Mouse (Mus musculus): ENCODE results near the gene Cox7a1. TPM values are rescaled to one million over a fixed set of nuclear protein-coding genes. Genes with fewer than 3 reads are reported as not detected.

Gene Cox7a1
- polyA plus RNA-seq, 1 experiment from 2014 or later = 20.2 TPM

DNA sequence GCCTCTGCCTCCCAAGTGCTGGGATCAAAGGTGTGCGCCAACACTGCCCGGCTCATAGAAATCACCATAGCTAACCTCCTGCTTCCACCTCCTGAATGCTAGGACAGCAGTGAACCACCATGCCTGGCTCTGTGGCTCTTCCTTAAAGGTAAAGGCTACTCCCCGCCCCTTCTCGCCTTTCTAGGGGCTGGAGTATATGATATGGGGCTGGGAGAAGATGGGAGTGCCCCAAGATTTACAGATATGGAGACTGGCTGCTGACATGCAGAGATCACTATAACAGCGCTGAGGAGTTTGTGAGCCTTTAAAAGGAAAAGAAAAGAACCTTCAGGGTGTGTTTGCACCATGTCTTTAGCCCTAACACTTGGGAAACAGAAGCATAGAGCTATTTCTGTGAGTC lies 38.3 kb downstream of the Cox7a1 start:
- Histone ChIP-seq H3K4me1 (replicated peaks; ENCODE audit: control insufficient read depth, insufficient read depth, low read length) (peaks cover 9% of the 10 kb centered on the region), H3K27me3 (ENCODE audit: control insufficient read depth, insufficient read depth, low read depth, low read length) (no peaks in the 10 kb centered on the region)
- 93% methylated on average over 5 of the region's 5 CpGs for WGBS

DNA sequence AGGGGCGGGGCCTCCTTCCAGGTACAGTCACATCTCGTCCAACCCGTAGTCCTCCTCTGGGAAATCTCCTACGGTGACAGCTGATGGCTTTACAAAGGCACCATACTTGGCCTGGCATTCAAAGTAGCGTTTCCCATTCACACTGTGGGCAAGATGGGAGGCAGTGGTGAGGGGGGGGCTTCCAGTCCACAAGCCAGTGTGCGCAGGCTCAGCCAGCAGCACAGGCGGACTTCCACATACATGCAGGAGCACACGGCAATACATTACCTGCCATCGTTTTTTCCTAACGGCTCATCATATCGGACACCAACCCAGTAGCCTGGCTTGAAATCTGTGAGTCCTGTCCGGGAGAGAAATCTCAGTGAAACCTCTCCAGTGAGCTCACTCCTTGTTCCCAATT lies 40.3 kb downstream of the Cox7a1 start:
- WGBS = 92% methylated on average over 12 of the region's 12 CpGs
- Histone ChIP-seq H3K27me3 (ENCODE audit: control insufficient read depth, insufficient read depth, low read depth, low read length) (no peaks in the 10 kb centered on the region), H3K4me2 (ENCODE audit: low read depth, low read length) (no peak overlapping the region), H3K36me3 (ENCODE audit: control insufficient read depth, insufficient read depth, low read length) (peaks cover 26% of the 10 kb centered on the region), H3K9me3 (ENCODE audit: control insufficient read depth, low read length) (no peaks in the 10 kb centered on the region), H3K9ac (ENCODE audit: low read length) (no peak overlapping the region), H3K4me1 (replicated peaks; ENCODE audit: control insufficient read depth, insufficient read depth, low read length) (peaks cover 6% of the 10 kb centered on the region), H3K4me3 (ENCODE audit: low read length) (no peak overlapping the region), H3K27ac (ENCODE audit: low read length) (no peak overlapping the region)
- no peak for ATAC-seq (ENCODE audit: low read depth)

More for the DNA sequence above, 38.3 kb downstream of the Cox7a1 start:
- Histone ChIP-seq H3K36me3 (ENCODE audit: control insufficient read depth, insufficient read depth, low read length) (peaks cover 26% of the 10 kb centered on the region), H3K27ac (ENCODE audit: low read length) (no peak overlapping the region), H3K4me2 (ENCODE audit: low read depth, low read length) (no peak overlapping the region), H3K9me3 (ENCODE audit: control insufficient read depth, low read length) (no peaks in the 10 kb centered on the region), H3K4me3 (ENCODE audit: low read length) (no peak overlapping the region), H3K9ac (ENCODE audit: low read length) (no peak overlapping the region)
- no peak for ATAC-seq (ENCODE audit: low read depth)

DNA sequence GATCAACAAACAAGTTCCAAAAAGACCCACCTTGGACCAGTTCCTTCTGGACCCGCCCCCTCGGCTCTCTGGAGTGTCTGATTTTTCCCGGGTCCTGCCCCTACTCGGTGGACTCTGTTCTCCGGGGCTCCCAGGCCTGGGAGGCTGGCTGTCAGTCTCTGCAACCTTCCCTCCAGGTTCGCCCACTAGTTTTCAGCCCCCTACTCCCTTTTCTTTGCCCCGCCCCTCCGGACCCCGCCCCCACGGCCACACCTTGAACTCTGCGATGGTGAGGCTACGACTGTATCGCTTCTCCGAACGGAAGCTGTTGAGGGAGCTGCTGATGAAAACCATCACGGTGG lies 47.4 kb downstream of the Cox7a1 start:
- Histone ChIP-seq H3K4me2 (ENCODE audit: low read depth, low read length) (peak overlapping the region; percentile 90), H3K4me1 (replicated peaks; ENCODE audit: control insufficient read depth, insufficient read depth, low read length) (peaks cover 6% of the 10 kb centered on the region), H3K27ac (ENCODE audit: low read length) (peak overlapping the region; percentile 21; the same call in 1 of the 2 replicates), H3K36me3 (ENCODE audit: control insufficient read depth, insufficient read depth, low read length) (peaks cover 10% of the 10 kb centered on the region), H3K9ac (ENCODE audit: low read length) (peak overlapping the region; percentile 73), H3K9me3 (ENCODE audit: control insufficient read depth, low read length) (no peaks in the 10 kb centered on the region), H3K4me3 (ENCODE audit: low read length) (peak overlapping the region; percentile 71), H3K27me3 (ENCODE audit: control insufficient read depth, insufficient read depth, low read depth, low read length) (no peaks in the 10 kb centered on the region)
- ATAC-seq (ENCODE audit: low read depth) = no peak
- WGBS = under 1% methylated on average over 16 of the region's 16 CpGs

DNA sequence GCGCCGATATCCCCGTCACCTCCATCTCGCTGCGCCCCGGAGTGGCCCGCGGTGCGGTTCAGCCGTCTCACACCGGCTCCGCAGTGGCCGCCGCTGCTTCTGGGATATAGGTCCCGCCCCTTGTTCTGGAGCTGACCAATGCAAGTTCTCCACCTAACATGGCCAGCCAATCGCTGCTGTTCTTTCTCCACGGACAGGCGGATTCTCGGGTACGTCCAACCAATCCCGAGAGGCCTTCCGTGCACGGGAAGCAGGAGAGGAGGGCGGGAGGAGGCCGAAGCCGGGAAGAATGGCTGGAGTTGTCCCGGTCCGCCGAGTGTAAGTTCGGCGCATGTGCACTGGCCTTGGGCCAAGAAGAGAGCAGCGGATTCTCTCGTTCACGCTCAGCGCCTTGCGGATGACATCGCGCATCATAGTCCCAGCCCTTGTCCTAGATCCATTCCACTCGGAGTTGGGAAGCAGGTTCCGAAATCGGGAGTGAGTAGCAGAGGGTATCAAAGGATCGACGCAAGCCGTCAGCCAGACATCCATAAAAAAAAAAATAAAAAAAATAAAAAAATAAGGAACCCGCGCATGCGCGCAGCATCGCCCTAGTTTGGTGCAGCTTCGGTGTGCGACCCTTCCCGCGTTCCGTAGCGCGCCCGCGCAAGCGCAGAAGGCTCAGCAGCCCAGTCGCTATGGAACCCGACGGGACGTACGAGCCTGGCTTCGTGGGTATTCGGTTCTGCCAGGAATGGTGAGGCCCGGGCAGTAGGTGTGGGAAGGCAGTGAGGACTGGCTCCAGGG lies 47.9 kb downstream of the Cox7a1 start, which contains the start of the genes Polr2i and Tbcb:
Gene Polr2i (plus strand): TSS at position 280 of the 786 bp plus-strand sequence.
Gene Tbcb (minus strand): TSS at position 604 of the 786 bp plus-strand sequence.
- H3K27ac ChIP-seq (ENCODE audit: low read length) = peak within 1 kb of the TSS; percentile 95
- H3K4me1 ChIP-seq (replicated peaks; ENCODE audit: control insufficient read depth, insufficient read depth, low read length) = peaks cover 6% of the 10 kb centered on the region
- peak within 1 kb of the TSS; percentile 79 for H3K9ac ChIP-seq (ENCODE audit: low read length)
- H3K27me3 ChIP-seq (ENCODE audit: control insufficient read depth, insufficient read depth, low read depth, low read length) = no peaks in the 10 kb centered on the region
- peaks cover 5% of the 10 kb centered on the region for H3K36me3 ChIP-seq (ENCODE audit: control insufficient read depth, insufficient read depth, low read length)
- no peaks in the 10 kb centered on the region for H3K9me3 ChIP-seq (ENCODE audit: control insufficient read depth, low read length)
- H3K4me2 ChIP-seq (ENCODE audit: low read depth, low read length) = peak within 1 kb of the TSS; percentile 90
- under 1% methylated on average over 67 of the region's 67 CpGs for WGBS
- ATAC-seq (ENCODE audit: low read depth) = peak; percentile 97
- peak within 1 kb of the TSS; percentile 71 for H3K4me3 ChIP-seq (ENCODE audit: low read length)

DNA sequence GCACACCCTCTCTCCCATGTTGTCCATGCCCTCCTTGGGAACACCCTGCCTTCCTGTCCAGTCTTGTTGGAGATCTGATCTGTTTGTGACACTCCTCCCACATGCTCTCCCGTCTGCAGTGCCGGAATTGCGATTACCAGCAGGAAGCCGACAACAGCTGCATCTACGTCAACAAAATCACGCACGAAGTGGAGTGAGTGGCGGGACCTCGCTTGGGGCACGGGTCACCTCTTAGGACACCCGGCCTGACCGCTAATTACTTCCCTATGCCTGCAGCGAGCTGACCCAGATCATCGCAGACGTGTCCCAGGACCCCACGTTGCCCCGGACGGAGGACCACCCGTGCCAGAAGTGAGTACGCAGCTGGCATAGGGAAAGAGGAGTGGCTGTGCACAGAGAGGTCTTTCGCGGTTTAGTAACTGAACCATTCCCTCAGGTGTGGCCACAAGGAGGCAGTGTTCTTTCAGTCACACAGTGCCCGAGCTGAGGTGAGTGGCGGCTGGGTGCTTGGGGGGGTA lies 48.7 kb downstream of the Cox7a1 start:
- Histone ChIP-seq H3K9ac (ENCODE audit: low read length) (peak overlapping the region; percentile 79), H3K27ac (ENCODE audit: low read length) (peak overlapping the region; percentile 95), H3K4me3 (ENCODE audit: low read length) (peak overlapping the region; percentile 71), H3K4me2 (ENCODE audit: low read depth, low read length) (peak overlapping the region; percentile 73), H3K9me3 (ENCODE audit: control insufficient read depth, low read length) (no peaks in the 10 kb centered on the region), H3K4me1 (replicated peaks; ENCODE audit: control insufficient read depth, insufficient read depth, low read length) (peaks cover 6% of the 10 kb centered on the region), H3K36me3 (ENCODE audit: control insufficient read depth, insufficient read depth, low read length) (peaks cover 3% of the 10 kb centered on the region; the same call in 1 of the 2 replicates), H3K27me3 (ENCODE audit: control insufficient read depth, insufficient read depth, low read depth, low read length) (no peaks in the 10 kb centered on the region)
- peak; percentile 5; the same call in 1 of the 2 replicates for ATAC-seq (ENCODE audit: low read depth)
- 4% methylated on average over 24 of the region's 24 CpGs for WGBS

DNA sequence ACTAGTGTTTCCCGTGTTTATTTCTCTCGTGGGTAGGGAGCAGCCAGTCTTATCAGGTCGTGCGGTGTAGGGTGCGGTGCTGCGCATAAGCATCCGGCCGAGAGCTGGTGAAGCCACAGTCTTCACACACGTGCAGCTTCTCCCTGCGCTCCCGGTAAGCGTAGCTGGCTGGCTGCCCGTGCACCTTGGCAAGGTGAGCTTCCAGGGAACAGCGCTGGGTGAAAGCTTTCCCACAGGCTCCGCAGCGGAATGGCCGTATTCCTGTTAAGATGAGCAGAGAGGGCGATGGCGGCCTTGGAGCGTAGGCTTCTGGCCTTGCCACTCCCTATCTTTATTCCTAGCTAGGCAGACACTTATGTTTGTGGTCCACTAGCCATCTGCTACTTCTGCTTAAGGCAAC lies 49.4 kb downstream of the Cox7a1 start:
- ATAC-seq (ENCODE audit: low read depth) = no peak
- WGBS = 87% methylated on average over 20 of the region's 20 CpGs

DNA sequence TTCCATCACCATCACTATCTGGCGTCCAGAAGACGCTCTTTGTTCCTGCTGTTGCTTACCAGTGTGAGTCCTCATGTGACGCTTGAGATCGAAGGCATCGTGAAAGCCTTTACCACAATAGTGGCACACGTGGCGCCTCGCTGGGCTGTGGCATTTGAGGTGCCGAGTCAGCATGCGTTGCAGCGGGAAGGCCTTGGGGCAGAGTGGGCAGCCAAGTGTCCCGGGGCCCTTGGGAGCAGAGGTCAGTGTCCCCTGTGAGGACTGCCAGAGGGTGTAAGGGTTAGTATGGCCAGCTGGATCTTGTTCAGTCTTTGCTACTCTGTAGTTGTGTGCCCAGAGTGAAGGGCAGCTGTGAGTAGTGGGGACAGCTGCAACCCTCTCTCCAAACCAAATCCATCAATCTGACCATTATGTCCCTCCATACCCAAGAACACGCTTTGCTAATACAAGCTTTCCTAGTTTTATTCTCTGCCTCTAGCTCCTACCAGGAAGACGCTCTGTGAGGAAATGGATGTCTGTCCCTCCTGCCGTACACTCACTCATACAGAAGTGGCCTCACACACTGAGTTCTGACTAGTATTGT lies 50.4 kb downstream of the Cox7a1 start:
- Histone ChIP-seq H3K4me1 (replicated peaks; ENCODE audit: control insufficient read depth, insufficient read depth, low read length) (peaks cover 6% of the 10 kb centered on the region), H3K27me3 (ENCODE audit: control insufficient read depth, insufficient read depth, low read depth, low read length) (no peaks in the 10 kb centered on the region), H3K9me3 (ENCODE audit: control insufficient read depth, low read length) (no peaks in the 10 kb centered on the region), H3K27ac (ENCODE audit: low read length) (no peak overlapping the region), H3K4me3 (ENCODE audit: low read length) (no peak overlapping the region), H3K36me3 (ENCODE audit: control insufficient read depth, insufficient read depth, low read length) (peaks cover 3% of the 10 kb centered on the region; the same call in 1 of the 2 replicates), H3K4me2 (ENCODE audit: low read depth, low read length) (no peak overlapping the region), H3K9ac (ENCODE audit: low read length) (no peak overlapping the region)
- ATAC-seq (ENCODE audit: low read depth) = no peak
- 86% methylated on average over 15 of the region's 15 CpGs for WGBS

More for the DNA sequence above, 49.4 kb downstream of the Cox7a1 start:
- Histone ChIP-seq H3K27ac (ENCODE audit: low read length) (no peak overlapping the region), H3K36me3 (ENCODE audit: control insufficient read depth, insufficient read depth, low read length) (peaks cover 3% of the 10 kb centered on the region; the same call in 1 of the 2 replicates), H3K9me3 (ENCODE audit: control insufficient read depth, low read length) (no peaks in the 10 kb centered on the region), H3K9ac (ENCODE audit: low read length) (no peak overlapping the region), H3K4me2 (ENCODE audit: low read depth, low read length) (peak overlapping the region; percentile 73), H3K27me3 (ENCODE audit: control insufficient read depth, insufficient read depth, low read depth, low read length) (no peaks in the 10 kb centered on the region), H3K4me3 (ENCODE audit: low read length) (no peak overlapping the region), H3K4me1 (replicated peaks; ENCODE audit: control insufficient read depth, insufficient read depth, low read length) (peaks cover 6% of the 10 kb centered on the region)

DNA sequence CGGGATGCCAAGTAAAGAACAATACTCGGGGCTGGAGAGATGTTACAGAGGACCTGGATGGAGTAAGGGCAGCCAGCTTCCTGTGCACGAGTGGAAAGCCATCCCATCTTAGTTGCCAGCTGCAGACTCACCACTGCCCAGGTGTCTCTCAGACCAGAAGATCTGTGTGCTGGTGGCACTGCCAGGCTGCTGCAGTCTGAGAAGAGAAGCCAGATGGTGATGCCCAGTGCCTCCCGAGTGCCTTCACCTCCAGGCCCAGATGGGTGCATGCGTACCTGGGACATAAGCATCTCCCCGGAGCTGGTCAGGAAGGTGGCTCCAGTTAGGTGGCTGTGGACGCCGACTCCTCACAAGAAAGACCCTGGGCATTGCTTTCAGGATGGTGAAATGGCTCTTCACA lies 51.1 kb downstream of the Cox7a1 start:
- H3K36me3 ChIP-seq (ENCODE audit: control insufficient read depth, insufficient read depth, low read length) = no peaks in the 10 kb centered on the region; the same call in 1 of the 2 replicates
- H3K9me3 ChIP-seq (ENCODE audit: control insufficient read depth, low read length) = no peaks in the 10 kb centered on the region
- WGBS = 83% methylated on average over 8 of the region's 8 CpGs
- no peak overlapping the region for H3K9ac ChIP-seq (ENCODE audit: low read length)
- no peak overlapping the region for H3K27ac ChIP-seq (ENCODE audit: low read length)
- no peak overlapping the region for H3K4me3 ChIP-seq (ENCODE audit: low read length)
- H3K4me1 ChIP-seq (replicated peaks; ENCODE audit: control insufficient read depth, insufficient read depth, low read length) = peaks cover 6% of the 10 kb centered on the region
- no peak for ATAC-seq (ENCODE audit: low read depth)
- no peaks in the 10 kb centered on the region for H3K27me3 ChIP-seq (ENCODE audit: control insufficient read depth, insufficient read depth, low read depth, low read length)
- H3K4me2 ChIP-seq (ENCODE audit: low read depth, low read length) = no peak overlapping the region

DNA sequence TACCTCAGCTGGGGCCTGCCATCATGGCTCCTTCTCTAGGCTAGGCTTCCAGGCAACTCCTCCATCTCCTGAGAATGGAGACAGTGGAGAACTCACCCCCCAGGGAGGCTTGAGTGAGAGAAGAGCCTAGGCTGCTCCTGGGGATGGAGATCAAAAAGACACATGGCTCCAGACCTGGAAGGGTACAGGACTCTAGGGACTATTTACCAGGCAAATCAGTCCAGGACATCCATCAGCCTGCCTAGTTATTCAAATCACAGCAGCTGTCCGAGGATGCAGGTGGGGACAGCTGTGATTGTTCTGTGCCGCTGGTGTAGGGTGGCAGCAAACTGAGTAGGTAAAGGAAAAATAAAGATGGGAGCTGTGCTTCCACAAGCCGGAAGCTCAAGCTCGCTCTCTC lies 51.7 kb downstream of the Cox7a1 start, which contains the start of gene Ovol3:
Gene Ovol3 (minus strand): TSS at position 101 of the 400 bp plus-strand sequence.
- Histone ChIP-seq H3K36me3 (ENCODE audit: control insufficient read depth, insufficient read depth, low read length) (no peaks in the 10 kb centered on the region; the same call in 1 of the 2 replicates), H3K9ac (ENCODE audit: low read length) (no peak within 1 kb of the TSS), H3K4me1 (replicated peaks; ENCODE audit: control insufficient read depth, insufficient read depth, low read length) (peaks cover 5% of the 10 kb centered on the region), H3K27me3 (ENCODE audit: control insufficient read depth, insufficient read depth, low read depth, low read length) (no peaks in the 10 kb centered on the region), H3K4me3 (ENCODE audit: low read length) (no peak within 1 kb of the TSS), H3K27ac (ENCODE audit: low read length) (no peak within 1 kb of the TSS), H3K9me3 (ENCODE audit: control insufficient read depth, low read length) (no peaks in the 10 kb centered on the region), H3K4me2 (ENCODE audit: low read depth, low read length) (no peak within 1 kb of the TSS)
- 76% methylated on average over 4 of the region's 4 CpGs for WGBS
- no peak for ATAC-seq (ENCODE audit: low read depth)
